Mouse (Mus musculus): ENCODE measurements around the gene Zfp629.

DNA sequence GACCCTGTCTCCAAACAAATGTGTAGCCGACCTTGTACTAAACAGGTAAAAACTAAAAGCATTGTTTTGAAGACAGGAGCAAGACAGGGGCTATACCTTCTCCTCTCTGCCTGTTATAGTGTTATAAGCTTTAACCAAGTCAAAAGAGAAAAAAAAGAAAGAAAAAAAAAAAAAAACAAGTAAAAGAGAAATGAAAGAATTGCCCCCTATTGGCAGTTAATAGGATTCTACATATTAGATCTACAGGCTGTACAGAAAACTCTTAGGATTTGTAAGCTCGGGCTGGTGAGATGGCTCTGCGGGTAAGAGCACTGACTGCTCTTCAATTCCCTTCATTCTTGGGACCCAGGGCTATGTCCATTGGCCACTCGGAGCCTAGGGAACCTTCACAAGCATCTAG, 26.7 kb upstream of the Zfp629 start:
- TF ChIP-seq CTCF (IDR thresholded peaks at IDR 0.05; ENCODE audit: borderline replicate concordance, extremely low read depth, insufficient read depth, insufficient read length): no peak
- TF ChIP-seq POLR2A (IDR thresholded peaks at IDR 0.05; ENCODE audit: borderline replicate concordance, extremely low read depth, insufficient read depth, insufficient read length, poor library complexity, severe bottlenecking): no peak
